Mouse (Mus musculus) E14TG2a.4 (cell line): ENCODE data around the gene St3gal3.

ENCODE experiments used
- CTCF ChIP-seq: conservative IDR thresholded peaks from 2 replicates; pipeline ENCODE4 v1.5.1; 2014; ENCODE audit warnings: low read length
- NANOG ChIP-seq: IDR thresholded peaks from 2 replicates; pipeline ENCODE4 v1.6.1; 2014; ENCODE audit warnings: borderline replicate concordance, low read length, mixed read lengths
- POU5F1 ChIP-seq: IDR thresholded peaks from 2 replicates; pipeline ENCODE4 v1.6.1; 2014; ENCODE audit warnings: low read length, borderline replicate concordance

DNA sequence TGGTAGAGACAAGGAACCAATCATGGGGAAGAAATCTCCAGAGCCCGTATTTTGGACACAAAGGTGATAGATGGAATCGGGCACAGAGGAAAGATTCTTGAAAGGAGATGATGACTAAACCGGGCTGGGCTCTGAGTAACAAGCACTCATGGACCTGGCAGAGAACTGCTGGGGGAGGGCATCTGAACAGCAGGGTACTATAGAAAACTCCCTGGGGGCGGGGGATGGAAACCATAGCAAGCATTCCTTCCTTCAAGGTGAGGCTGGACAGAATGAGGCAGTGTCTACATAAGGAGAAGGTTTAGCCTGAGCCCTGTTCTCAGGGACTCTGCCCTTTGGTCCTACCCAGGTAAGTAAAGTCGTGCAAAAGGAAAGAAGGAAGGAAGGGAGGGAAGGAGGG lies 160.0 kb downstream of the St3gal3 start:
- no peak for TF ChIP-seq CTCF
- no peak for TF ChIP-seq NANOG
- TF ChIP-seq POU5F1, result no peak
